Mouse (Mus musculus) 3T3-L1 (cell line): ENCODE measurements around the gene Dct.

Experiments used
- DNase-seq: peaks from one replicate; pipeline ENCODE4 v3.0.0-alpha.2; 2015; ENCODE audit warnings: low read depth, low spot score

Gene Dct

DNA sequence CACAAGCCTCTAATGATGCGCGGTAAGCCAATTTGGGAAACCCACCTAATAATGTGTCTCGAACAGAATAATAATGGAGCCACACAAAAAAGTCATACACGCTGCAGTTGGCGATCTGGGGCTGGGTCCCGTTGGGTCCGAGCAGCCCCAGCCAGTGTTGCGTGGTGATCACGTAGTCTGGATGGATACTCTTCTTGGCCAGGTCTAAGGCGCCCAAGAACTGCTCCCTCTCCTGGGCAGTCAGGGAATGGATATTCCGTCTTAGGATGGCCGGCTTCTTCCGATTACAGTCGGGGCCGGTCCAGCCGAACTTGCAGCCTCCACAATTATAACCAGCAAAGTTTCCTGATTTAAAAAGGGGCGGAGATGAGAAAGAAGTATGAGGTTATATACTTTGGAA lies 9.1 kb downstream of the Dct start:
- no peak for DNase-seq

DNA sequence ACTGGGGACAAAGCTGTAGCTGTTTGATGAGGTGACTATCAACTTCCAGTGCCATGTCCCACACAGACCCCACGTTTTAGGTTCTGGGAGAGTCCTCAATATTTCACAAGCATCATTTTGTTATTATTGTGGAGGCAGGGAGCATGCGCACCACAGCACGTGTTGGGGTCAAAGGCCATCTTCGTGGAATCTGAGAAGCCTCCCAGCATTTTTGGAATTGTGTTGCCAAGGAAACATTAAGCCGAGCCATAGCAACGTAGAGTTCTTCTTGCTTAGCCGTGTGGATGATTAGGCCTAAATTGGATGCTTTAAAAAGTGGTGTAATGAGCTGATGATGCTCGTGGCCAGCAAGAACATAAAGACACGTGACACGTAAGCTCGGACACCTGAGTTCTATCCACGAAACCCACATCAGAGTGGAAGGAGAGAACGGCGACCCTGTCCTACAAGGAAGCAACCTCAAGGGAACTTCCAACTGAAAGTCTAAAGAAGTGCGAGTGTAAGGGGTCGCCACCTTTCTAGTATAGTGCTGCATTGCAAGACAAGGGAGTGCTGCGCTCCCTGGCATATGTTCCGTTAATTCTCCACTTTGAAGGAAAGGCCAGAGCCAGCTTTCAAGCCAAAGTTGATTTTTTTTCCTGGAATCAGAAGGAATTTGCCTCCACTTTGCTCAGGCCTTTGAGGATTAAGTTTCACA lies 9.8 kb downstream of the Dct start:
- no peak for DNase-seq

DNA sequence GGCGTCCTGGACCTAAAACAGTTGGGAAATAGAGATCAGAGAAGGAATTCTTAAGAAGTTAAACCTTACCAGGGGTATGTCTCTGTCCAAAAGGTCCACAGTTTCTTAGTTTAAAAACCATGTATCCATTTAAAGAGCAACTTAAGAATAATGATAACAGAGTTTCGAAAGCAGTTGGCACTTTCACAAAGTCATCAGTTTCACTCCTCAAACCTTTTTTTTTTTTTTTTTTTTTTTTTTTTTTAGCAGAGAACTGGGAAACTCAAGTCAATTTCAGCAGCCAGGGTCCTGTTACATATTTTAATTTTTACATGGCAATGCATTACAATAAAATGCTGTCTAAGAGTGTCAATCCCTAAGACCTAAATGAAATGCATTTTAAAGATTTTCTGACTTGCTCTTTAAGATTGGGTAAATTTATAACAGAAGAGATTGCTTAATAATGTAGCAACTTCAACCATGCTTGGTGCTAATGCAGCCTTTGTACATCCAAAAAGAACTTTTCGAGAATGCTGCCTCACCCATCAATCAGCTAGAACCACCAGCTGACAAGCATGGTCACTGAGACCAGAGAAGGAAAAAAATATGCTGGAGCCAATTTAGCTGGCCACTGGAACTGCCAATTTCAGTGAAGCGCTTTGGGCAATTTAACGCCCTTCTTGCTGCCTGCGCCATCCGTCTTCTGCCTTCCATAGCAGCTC lies 11.3 kb downstream of the Dct start:
- DNase-seq = no peak

DNA sequence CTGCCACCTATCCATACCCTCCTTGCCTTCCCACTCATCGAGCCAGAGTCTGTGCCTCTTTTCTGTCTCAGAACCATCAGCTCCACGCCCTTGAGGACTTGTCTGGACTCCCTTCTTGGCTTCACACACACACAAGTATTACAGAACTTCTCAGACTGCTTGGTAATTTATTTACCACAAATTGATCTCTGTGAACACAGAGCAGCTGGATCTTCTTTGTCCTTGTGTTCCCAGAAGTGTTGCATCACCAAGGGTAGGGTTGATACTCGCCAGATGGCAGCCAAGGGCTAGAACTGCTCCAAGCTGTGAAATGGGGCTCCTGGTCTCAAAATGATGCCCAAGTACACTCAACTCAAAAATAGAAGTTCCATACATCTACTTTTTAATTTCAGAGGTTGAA lies 13.0 kb downstream of the Dct start:
- DNase-seq = no peak

DNA sequence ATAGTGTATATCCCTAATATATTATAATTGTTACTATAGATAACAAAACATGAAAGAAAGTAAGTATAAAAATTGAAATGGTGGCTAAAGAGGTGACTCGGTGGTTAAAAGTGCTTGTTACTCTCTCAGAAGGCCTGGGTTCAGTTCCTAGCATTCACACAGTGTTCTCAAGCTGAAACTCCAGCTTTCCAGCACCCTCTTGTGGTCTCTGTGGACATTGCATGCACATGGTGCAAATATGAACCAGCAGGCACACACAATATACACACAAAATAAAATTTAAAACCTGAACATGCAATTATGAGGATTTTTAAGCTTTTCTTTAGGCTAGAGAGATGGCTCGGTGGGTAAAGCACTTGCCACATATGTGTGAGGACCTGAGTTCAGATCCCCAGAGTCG lies 24.5 kb downstream of the Dct start:
- DNase-seq = peak; percentile 20

DNA sequence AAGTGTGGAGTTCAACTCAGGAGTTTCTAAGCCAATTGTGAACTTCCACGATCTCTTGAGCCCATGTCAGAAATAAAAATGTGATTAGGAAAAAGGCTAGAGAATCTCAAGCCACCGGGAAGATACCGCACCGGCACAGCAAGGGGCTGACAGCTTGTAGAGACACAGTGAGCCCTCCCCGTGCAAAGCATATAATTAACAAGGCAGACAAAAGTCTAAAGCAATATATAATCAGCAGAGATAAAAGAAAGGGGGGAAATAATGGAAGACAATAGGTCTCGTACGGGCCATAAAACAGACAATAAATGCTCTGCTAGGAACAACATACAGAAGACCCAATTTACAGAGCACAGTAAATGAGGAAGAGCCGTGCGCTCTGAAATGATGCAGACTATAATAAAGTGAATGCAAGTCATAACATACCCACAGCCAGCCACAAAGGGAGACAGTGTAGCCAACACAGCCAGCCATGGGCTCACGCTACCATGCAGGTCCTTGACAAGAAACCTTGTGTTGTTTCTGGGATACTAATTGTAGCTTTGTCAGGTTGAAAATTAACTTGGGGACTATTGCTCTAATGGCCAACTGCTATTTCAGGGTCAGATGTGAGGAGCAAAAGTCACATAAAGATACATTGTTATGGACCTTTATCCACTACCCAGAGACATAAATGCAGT lies 30.0 kb downstream of the Dct start:
- no peak for DNase-seq

DNA sequence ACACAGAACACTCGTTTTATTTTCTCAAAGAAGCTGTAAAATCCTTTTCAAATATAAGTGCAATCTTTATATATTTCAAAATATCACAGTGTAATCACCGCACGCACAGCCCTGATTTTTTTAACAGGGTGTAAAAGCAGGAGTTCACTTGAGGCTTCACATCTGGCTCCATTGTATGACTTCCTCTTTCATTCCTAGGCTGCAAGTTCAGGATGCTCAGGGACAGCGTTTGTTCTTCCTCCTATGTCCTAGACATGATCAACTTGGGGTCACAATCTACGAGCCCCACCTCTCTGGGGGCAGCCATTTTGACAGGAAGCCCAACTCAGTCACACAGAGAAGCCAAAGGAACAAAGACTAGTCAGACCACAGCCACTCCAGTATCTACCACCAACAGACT lies 32.7 kb downstream of the Dct start:
- no peak for DNase-seq

DNA sequence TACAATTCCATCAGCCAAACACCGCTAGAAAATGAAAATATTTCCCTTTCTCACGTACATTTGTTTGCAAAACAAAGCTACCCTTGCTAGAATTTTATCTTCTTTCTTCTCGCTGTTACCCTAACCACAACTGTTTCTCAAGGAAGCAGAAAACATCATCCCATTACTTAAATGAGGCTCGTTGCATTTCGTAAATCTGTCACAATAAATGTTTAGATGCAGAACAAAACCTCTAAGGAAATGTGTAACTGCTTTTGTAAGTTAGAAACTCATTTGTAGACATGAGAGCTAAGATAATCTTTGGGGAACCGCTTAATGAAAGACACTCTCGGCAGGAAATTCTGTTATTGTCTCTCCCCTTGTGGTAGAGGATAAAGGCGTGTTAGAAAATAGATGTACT lies 38.8 kb downstream of the Dct start:
- DNase-seq = no peak

DNA sequence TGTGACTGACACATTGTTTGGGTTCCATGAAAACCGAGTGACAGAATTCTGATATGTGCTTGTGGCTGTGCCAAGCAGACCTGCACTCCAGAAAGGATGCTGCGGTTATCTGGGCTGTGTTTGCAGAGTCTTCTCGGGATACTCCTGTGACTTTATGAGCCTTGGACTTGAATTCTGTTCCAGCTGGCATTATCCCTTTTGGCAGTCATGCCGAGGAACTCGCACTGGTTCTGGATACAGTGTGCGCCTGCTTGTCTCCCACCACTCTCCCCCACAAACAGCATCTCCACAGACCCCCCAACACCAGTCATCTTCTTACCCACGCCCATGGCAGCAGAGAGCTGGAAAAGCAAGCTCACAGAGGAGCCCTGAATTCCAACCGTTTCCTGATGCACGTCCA lies 42.5 kb downstream of the Dct start:
- DNase-seq = no peak

DNA sequence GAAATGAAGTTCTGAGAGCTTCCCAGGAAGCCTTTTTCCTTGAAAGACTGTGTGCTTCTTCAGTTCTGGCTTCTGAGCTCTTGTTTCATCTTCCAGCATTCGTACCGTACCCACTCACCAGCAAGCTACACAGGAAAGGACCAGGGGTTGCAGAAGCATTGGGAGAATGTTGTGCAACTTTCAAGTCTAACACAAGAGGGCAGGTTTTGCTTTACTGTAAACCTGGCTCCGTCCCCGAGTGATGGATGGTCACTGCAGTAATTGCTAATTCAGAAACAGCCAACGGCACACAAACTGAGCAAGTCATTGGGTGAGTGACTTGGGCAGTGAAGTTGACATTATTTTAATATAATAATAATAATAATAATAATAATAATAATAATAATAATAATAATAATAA lies 46.3 kb downstream of the Dct start:
- peak; percentile 70 for DNase-seq

DNA sequence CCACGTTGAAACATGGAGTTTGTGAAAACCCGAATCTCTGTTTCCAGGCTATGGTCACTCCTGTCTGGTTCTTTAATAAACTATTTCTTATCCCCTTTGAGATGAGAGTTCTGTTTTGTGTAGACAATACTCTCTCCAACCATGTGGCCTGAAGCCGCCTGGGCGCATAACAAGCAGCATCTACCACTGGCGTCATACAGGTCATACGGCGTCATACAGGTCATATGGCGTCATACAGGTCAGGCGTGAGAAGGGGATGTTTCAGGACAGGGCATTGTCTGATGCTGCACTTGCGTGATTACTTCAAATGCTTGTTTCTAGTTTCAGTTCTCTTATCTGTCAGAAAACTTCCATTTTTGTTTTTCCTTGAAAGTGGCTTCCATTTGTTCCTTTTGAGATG lies 47.6 kb downstream of the Dct start:
- no peak for DNase-seq

DNA sequence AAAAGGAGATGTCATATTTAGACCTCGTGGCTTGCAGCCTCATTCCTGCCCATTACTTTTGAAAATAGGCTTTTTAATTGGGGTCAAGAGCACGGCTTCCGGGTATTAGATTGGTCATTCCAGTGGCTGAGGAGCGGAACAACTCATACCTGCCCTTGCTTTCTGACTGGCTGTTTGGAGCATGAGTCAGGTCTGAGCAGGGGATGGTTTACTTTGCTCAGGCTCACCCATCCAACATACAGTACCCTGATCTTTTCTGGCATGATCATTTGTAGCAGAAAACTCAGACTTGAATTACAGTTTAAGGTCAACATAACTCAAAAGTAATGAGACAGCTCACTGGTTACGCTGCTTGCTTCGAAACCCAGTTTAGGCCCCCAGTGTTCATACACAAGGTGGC lies 58.2 kb downstream of the Dct start:
- no peak for DNase-seq

DNA sequence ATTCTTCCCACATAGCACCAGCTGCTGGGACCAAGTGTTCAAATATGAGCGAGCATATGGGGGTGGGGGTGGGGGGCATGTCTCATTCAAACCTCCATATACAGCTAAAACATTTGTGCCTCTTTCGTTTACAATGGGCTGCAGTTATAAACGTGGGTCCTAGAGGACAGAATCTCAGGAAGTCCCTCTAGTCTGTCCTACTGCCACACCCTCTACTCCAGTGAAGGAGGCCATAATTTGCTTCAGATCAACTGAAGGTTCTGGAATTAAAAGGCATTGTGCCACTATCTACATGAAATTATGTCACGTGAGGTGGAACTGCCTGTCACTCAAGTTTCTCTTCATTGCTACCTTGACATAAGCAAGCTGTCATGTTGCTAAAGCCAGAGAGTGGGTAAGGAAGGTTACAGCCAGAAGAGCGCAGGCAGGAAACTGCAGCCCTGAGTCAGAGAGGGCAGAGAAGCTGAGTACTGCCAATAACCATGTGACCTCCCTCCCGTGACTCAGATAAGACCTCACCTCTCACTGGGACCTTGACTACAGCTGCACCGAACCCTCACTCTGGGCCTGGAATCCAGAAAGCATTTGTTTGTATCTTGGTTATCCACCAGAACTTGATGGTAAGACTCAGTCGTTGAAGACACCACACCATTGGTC lies 59.3 kb downstream of the Dct start:
- peak; percentile 18 for DNase-seq

DNA sequence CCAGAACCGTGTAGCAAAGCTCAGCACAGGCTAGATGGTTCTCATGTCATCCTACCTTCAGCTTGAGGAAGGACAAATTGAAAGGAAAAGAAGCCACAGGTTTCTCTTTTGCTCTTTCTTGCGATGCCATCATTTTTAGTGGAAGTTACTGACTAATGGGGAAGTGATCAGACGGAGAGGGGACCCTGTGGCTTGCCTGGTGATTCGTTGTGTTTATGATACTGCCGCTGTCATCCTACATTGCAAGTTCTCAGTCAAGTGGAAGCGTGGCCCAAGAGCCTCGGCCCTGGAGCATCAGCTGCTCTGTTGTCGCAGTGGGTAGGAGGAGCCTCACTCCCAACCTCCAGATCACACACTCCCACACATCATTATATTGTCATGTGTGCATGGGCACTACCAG lies 61.8 kb downstream of the Dct start:
- no peak for DNase-seq

DNA sequence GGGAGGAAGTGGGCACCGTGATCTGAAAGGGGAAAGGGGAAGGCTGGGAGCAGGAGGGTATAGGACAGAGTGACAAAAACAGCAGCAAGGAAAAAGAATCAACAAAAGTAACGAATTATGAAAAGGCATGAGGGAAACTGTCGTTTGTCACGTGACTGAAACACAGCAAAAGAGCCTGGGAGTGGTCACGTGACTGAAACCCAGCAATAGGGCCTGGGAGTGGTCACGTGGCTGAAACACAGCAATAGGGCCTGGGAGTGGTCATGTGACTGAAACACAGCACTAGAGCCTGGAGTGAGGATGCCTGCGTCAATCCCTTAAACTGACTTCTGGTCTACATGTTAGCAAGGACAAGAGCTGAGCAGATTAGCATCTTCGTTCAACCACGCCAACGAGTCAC lies 63.6 kb downstream of the Dct start:
- no peak for DNase-seq

DNA sequence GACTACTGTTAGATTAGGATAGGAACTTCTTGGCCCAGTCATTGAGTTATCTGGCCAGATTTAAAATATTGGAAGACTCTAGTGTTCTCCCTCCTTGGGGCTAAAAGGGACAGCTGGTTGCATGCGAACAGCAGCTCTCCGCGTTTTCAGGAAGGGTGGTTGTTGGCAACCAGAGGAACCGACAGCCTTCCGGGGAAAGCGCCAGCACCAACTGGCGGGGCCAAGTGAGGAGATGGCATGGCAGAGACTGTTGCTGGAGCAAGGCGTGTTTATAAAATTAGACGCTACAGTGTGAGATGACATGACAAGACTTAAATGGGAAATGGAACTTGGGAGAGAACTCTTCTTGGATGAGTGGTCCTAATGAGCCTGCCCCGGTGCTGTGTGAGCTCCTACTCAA lies 70.5 kb downstream of the Dct start:
- no peak for DNase-seq

DNA sequence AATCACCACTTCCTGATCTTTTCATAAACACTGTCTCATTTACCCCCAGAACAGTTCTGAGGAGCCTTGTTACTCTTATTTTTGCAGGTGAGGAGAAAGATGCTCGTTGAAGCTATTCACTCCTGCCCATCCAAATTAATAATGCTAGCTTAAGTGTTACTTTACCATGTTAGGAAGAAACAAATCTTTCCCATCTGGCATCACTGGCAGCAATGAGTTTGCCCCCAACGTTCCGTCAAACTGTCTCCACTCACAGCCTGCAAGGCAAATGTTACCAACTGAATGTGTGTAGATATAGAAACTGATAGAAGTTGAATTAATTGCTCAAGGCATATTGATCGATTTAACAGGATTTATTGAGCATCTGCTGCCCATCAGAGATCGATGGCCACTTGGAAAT lies 79.5 kb downstream of the Dct start:
- DNase-seq = no peak
